Mouse (Mus musculus) 416B (cell line): ENCODE measurements at regions not wholly inside any gene's neighbourhood (a gene's known extent, or its start where the extent isn't known, plus 50 kb on each side); places are given as distances from the start of the nearest gene placed in this dataset.
"Not testable (repeated sequence)": the region's sequence is repeated elsewhere in the genome, so short reads cannot be mapped to it uniquely, and the experiment has no call there.

Experiments used
- DNase-seq: peaks from one replicate; pipeline ENCODE4 v3.0.0; 2011; ENCODE audit warnings: low read depth

DNA sequence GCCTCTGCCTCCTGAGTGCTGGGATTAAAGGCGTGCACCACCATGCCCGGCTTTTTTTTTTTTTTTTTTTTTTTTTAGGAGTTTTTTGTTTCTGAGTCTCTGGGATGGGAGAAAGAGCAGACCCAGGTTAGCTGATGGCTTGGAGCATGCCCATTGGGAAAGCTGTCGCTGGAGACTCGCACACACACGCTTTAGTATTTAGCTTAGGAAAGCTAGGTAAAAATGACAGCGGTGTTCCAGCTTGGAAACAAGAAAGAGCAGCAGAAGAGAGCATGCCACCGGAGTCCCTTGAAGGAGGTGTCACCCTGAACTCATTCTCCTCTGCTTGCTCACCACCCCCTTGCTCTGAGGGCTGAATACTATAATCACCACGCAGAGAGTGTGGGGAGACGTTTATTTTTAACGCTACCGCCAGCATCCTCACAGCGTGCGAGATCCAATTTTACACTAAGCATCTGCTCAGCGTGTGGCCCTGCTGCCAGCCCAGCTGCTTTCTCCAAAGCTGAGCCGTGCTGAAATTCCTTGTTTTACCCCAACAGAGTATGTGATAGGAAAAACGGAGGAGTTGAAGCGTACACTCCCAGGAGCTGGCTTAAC, 95.9 kb upstream of the Map3k1 start:
- DNase-seq: no peak

DNA sequence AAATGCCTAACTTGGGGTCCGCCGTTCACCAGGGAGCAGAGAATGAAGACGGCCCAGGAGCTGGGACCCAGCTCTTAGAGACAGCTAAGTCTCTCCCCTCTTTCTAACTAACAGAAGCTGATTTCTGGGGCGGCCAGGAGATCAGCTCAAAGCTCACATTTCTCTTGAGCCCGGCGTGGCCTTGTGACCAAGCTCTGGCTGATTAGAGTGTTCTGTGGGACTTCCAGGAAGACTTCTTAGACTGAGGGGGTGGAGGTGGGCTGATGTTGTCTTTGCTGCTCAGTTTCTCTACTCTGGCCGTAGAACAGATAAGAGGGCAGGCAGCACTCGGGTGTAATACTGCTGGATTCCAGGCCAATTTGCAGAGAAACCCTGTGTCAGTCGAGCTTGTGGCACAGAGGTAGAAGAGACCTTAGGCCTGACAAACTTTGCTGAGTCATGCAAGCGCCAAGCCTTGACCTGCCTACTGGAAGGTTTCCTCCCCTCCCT, 96.5 kb upstream of the Map3k1 start:
- DNase-seq: peak; percentile 6

DNA sequence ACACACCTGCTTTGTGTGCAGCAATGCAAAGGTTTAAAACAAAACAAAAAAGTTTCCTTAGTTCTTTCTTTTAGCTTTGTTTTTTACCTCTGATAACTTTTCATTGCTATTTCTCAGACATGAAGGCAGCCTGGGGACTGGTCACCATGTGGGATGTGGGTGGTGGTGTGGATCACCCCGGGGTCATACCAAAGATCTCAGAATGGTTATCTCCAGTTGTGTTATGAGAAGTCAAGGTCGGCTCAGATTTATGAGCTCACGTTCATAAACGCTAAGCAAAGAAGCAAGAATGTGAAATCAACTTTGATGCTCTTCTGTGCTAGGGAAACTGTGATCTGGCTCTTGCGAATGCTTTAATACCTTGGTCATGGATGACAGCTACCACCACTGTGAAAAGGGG, 102.3 kb upstream of the Map3k1 start:
- DNase-seq: no peak

- no peak for DNase-seq
These were observed 103.0 kb upstream of the Map3k1 start for GRCm38 (mm10) chr13:111911661-111912312.

DNA sequence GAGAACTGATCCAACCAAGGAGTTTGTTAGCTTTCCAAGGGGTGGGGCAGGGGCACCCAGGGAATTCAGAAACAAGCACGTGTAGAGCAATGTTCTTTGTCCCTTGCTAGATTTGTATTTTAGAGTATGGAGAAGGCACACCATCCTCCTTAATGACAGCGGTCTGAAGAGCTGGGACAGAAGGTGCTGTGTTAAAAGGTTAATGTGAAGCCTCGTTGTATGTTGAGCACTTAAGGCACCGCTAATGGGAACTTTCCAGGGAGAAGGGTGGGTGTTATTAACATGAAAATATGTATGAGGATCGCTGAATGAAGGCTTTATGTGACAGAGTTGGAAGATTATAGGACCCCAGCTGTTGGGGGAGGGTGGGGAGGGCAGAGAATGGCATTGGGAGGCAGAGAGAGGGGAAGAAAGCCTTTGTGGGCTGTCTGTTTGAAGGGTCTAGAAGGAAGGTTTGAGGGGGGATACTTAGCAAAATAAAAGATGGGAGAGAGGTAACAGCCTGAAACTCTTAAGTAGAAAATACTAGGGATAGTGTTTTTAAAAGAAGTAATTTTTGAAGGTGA, 105.6 kb upstream of the Map3k1 start:
- no peak for DNase-seq

DNA sequence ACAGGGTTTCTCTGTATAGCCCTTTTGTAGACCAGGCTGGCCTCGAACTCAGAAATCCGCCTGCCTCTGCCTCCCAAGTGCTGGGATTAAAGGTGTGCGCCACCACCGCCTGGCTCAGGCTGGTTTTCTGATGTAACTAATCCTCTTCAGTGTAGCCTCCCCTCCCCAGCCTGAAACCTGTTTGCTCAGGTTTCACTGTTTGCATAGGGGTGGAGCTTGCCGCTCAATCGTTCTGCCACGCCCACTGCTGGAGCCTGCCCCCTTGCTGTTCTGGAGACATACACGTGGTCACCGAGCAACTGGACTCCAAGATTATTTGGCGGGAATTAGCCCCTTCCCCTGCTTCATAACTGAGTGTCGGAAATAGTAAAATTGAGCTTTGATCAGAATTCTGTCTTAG, 110.6 kb upstream of the Map3k1 start:
- DNase-seq: not testable (repeated sequence)

- no peak for DNase-seq
These were observed 111.7 kb upstream of the Map3k1 start for GRCm38 (mm10) chr13:111920534-111920933.

- DNase-seq: no peak
These were observed 112.6 kb upstream of the Map3k1 start for GRCm38 (mm10) chr13:111921142-111922035.

DNA sequence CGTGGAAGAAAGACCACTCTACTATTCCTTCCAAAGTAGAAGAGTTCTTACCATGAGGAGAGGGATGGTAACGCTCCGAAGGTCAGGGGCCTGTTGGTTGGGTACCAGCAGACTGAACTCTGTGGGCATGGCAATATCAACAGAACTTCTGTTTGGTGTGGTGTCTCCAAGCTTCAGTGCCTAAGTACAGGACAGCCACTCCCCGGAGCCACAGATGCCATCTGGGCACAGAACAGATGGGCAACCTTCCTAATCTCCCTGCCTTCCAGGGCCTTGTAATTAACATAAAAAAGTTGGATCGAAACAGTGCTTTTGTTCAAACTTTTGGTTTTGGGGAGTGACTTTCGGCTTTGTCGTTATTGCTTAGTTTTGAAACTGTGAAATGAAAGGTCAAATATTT, 116.6 kb upstream of the Map3k1 start:
- no peak for DNase-seq

GRCm38 (mm10) chr13:111926801-111927200, 118.0 kb upstream of the Map3k1 start:
- DNase-seq: no peak

GRCm38 (mm10) chr13:111927489-111927888, 118.7 kb upstream of the Map3k1 start:
- DNase-seq: no peak

GRCm38 (mm10) chr13:111928636-111929544, 120.1 kb upstream of the Map3k1 start:
- DNase-seq: no peak

GRCm38 (mm10) chr13:111929908-111930307, 121.1 kb upstream of the Map3k1 start:
- no peak for DNase-seq

GRCm38 (mm10) chr13:111932464-111932863, 123.7 kb upstream of the Map3k1 start:
- DNase-seq: no peak

DNA sequence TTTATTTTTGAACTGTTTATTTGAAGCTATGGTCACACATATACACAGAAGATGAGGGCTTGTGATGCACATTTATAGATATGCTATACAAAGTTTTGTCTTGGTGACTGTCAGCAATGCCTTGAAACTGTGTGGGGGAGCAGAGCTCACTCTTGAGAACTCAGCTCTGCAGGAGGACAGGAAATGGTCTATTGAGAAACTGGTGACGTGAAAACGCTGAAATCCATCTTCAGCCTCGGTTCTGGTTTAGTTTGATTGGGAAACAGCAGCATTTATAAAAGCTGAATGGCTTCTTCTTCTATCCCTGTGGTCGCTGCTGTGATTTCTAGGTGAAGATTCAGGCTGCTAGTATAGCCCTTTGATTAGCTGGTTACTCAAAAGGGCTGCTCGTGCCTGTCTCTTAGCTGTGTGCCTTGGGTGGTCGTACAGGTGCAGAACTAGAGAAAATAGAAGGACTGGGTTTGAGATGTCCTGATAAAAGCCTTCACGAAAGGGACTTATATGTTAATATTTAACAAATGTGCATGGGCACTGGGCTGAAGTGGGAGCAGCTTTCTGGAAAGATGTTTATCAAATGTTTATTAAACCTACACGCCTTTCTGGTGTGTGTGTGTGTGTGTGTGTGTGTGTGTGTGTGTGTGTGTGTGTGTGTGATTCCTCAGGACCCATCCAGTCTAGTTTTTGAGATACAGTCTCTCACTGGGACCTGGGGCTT, 124.9 kb upstream of the Map3k1 start:
- DNase-seq: peak; percentile 41

GRCm38 (mm10) chr13:111935721-111936080, 126.9 kb upstream of the Map3k1 start:
- DNase-seq: no peak

DNA sequence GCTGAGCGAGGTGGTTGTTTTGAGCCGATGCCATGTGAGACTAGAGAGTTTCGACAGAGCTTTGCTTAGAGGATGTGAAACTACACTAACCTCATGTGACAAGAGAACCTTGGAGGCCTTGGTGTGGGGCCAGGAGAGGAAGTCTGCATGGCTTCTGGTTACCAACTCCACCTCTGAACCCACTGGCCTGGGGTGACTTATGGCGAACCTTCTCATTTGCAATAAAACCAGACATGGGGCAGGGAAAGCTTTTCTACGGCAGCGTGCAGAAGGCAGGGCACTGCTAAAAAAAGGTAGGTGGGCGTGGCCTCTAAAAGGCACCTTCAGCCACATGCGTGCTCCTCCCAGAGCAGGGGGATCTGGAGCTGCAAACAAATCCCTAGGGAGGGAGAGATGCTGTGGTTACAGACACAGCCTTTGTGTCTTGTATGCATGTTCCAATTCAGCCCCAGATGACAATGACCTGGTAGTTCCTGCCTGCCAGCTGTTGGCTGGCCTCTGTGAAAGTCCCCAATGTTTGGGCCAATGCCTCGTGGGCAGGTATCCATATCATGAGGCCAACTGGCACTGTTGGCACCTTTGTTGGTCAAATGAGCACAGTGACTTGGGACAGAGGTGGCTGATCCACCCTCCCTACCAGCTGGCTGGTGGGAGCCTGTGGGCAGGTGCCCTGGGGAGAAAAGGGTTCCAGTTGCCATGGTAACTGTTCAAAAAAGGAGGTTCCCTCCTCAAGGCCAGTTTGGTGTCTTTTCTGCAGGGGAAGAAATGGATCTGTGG, 127.5 kb upstream of the Map3k1 start:
- peak; percentile 66 for DNase-seq

- no peak for DNase-seq
These were observed 128.2 kb upstream of the Map3k1 start for GRCm38 (mm10) chr13:111936983-111937382.

DNA sequence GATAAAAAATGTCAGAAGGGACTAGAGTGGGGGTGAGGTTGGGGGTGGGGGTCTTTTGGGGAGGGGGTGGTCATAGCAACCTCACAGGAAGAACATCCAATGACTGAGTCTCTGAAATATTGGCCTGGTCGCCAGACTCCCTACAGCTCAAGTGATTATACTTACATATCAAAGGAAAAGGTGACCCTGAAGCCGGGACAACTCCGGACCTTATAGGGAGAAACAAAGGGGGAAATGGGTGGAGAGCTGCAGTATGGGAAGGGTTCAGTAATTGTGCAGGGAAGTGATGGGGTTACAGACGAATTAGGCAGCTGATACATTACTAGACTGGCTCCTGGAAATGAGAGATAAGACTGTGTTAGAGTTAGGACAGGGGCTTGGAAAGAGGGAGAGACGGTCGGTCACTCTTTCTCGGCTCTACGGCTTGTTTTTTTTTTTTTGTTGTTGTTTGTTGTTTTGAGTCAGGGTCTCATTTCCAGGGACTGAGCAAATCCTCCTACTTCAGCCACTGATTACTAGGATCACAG, 130.2 kb upstream of the Map3k1 start:
- no peak for DNase-seq
